In genomic region chr2:125624837-125625351, GRCm38 (mm10) we compare ENCODE assay signal across 8 mouse cellular contexts. TPM values are rescaled to one million over a fixed set of nuclear protein-coding genes. Genes with fewer than 3 reads are reported as not detected.
A peak's percentile ranks its signal among the peaks of the same experiment; 100 is the strongest.
DNase-seq lines count a peak whose midpoint lies in the region; ATAC-seq lines count a peak whose summit lies in the region.

TSS of gene Cep152 (minus strand) at chr2:125625113.

- H3K36me3 ChIP-seq in hindbrain, embryonic 12.5 days, result 0 out of 2 replicates have a peak, but pooled peaks cover under 1% of the 10 kb centered on the region

- H3K4me3 ChIP-seq in hindbrain, embryonic 12.5 days, result peak within 1 kb of the TSS; percentile 76

- H3K4me1 ChIP-seq in hindbrain, embryonic 12.5 days, result peaks cover 19% of the 10 kb centered on the region

- no peak within 1 kb of the TSS for H3K27ac ChIP-seq in hindbrain, embryonic 12.5 days

- peak within 1 kb of the TSS; percentile 76 for H3K4me2 ChIP-seq in hindbrain, embryonic 12.5 days (replicated peaks)

- WGBS in hindbrain, embryonic 12.5 days, result under 1% methylated on average over 47 of the region's 50 CpGs

- H3K9me3 ChIP-seq in hindbrain, embryonic 12.5 days (replicated peaks), result no peaks in the 10 kb centered on the region

- peak; percentile 98 for DNase-seq in NIH3T3 (ENCODE audit: low read depth)
- peak; percentile 97 to 99 for DNase-seq in cerebellum, postnatal 10 days
- peak; percentile 93 to 97 for DNase-seq in frontal cortex, postnatal 10 days (ENCODE audit: low spot score in 2 of 2)
- peak; percentile 94 to 97 for DNase-seq in layer of hippocampus, postnatal 14 days (ENCODE audit: low spot score in 2 of 2)
- peak; percentile 97 for DNase-seq in lung, postnatal 14 days
- peak; percentile 93 for DNase-seq in retina, adult 2 months (ENCODE audit: low read depth, low spot score)
- DNase-seq in thymus, postnatal 36 days, result peak; percentile 96 to 98

- H3K9ac ChIP-seq in hindbrain, embryonic 12.5 days, result peak within 1 kb of the TSS; percentile 77

- peak; percentile 98 for ATAC-seq in hindbrain, embryonic 12.5 days (ENCODE audit: low FRiP score)

- no peaks in the 10 kb centered on the region for H3K27me3 ChIP-seq in hindbrain, embryonic 12.5 days

RNA-seq across cellular contexts. Expression of gene Cep152, which starts in this region (rescaled TPM):
- polyA plus RNA-seq in hindbrain, embryonic 12.5 days (2016; fragmentation: Nextera tagmentation; extraction: Ambion mirVana), result 6.7 and 7.5 TPM in 2 replicates
- total RNA-seq in layer of hippocampus, postnatal 14 days (2021), result 1 to 10 TPM; 2.9 to 3.0 TPM
